Mouse (Mus musculus) E14TG2a.4 (cell line): ENCODE measurements around the gene Gtf2a1l.

ENCODE experiments used
- CTCF ChIP-seq: conservative IDR thresholded peaks from 2 replicates; pipeline ENCODE4 v1.5.1; 2014; ENCODE audit warnings: low read length
- NANOG ChIP-seq: IDR thresholded peaks from 2 replicates; pipeline ENCODE4 v1.6.1; 2014; ENCODE audit warnings: borderline replicate concordance, low read length, mixed read lengths

GRCm38 (mm10) chr17:88620935-88621334 is 47.5 kb upstream of the Gtf2a1l start:
- TF ChIP-seq CTCF = no peak
- TF ChIP-seq NANOG = no peak
